Mouse (Mus musculus) limb, embryonic 13.5 days (tissue): ENCODE data around the gene Aqp11. TPM values are rescaled to one million over a fixed set of nuclear protein-coding genes. Genes with fewer than 3 reads are reported as not detected.

Experiments used
- ATAC-seq: fragments of 200-750 bp; cut with Nextera tagmentation; 2 replicates; pipeline ENCODE4 v1.8.0; 2017; ENCODE audit warnings: low read depth, moderate number of reproducible peaks, moderate TSS enrichment; ENCODE audit not compliant: low FRiP score
- H3K27ac ChIP-seq: fragments of 300-500 bp; sonication (generic); 2 replicates; pipeline ENCODE4 v1.5.1; 2015; ENCODE audit warnings: inconsistent platforms, mild to moderate bottlenecking, moderate library complexity
- H3K27me3 ChIP-seq: fragments of 300-500 bp; sonication (generic); 2 replicates; pipeline ENCODE4 v1.6.1; 2015; ENCODE audit warnings: mild to moderate bottlenecking, inconsistent platforms
- H3K36me3 ChIP-seq: fragments of 300-500 bp; sonication (generic); 2 replicates; pipeline ENCODE4 v1.6.1; 2015; ENCODE audit warnings: inconsistent platforms, mild to moderate bottlenecking, moderate library complexity
- H3K4me1 ChIP-seq: fragments of 300-500 bp; sonication (generic); 2 replicates; pipeline ENCODE4 v1.6.1; 2015; ENCODE audit warnings: inconsistent platforms
- H3K4me2 ChIP-seq: fragments of 300-500 bp; sonication (generic); replicated peaks from 2 replicates; pipeline ENCODE4 v1.6.1; 2015; ENCODE audit warnings: inconsistent platforms, mild to moderate bottlenecking, moderate library complexity
- H3K4me3 ChIP-seq: fragments of 300-500 bp; sonication (generic); 2 replicates; pipeline ENCODE4 v1.5.1; 2015; ENCODE audit warnings: moderate library complexity, mild to moderate bottlenecking, inconsistent platforms
- H3K9ac ChIP-seq: fragments of 300-500 bp; sonication (generic); 2 replicates; pipeline ENCODE4 v1.6.1; 2015; ENCODE audit warnings: mild to moderate bottlenecking, inconsistent platforms
- H3K9me3 ChIP-seq: fragments of 300-500 bp; sonication (generic); 2 replicates; pipeline ENCODE4 v1.6.1; 2016; ENCODE audit warnings: inconsistent platforms
- WGBS: fragments of 180-500 bp; shearing (Covaris S2); methylation state at CpG from one replicate; pipeline ENCODE4 v1.1.7; 2015; 5-methylcytosine and 5-hydroxymethylcytosine counted together
- polyA plus RNA-seq: library from polyadenylated mRNA; unstranded; fragments of >200 nt; fragmentation: Nextera tagmentation; extraction: Ambion mirVana; gene quantifications from 2 replicates; pipeline ENCODE4 v1.2.1, GENCODE M21; 2015

The Aqp11 gene
- polyA plus RNA-seq, 1 experiment from 2014 or later, result 3.8 TPM

GRCm38 (mm10) chr7:97765963-97766347 lies 27.9 kb upstream of the Aqp11 start:
- Histone ChIP-seq H3K27me3 (no peaks in the 10 kb centered on the region), H3K9me3 (no peaks in the 10 kb centered on the region), H3K4me3 (no peak overlapping the region), H3K27ac (no peak overlapping the region), H3K9ac (no peak overlapping the region), H3K36me3 (no peaks in the 10 kb centered on the region), H3K4me2 (no peak overlapping the region), H3K4me1 (0 out of 2 replicates have a peak, but pooled peaks cover 3% of the 10 kb centered on the region)
- 74% methylated on average over 5 of the region's 5 CpGs for WGBS
- no peak for ATAC-seq

GRCm38 (mm10) chr7:97765181-97765962 lies 27.3 kb upstream of the Aqp11 start:
- no peak overlapping the region for H3K4me3 ChIP-seq
- ATAC-seq, result no peak
- H3K9me3 ChIP-seq, result no peaks in the 10 kb centered on the region
- no peak overlapping the region for H3K4me2 ChIP-seq
- H3K4me1 ChIP-seq, result 0 out of 2 replicates have a peak, but pooled peaks cover 3% of the 10 kb centered on the region
- H3K9ac ChIP-seq, result no peak overlapping the region
- H3K36me3 ChIP-seq, result no peaks in the 10 kb centered on the region
- no peak overlapping the region for H3K27ac ChIP-seq
- no peaks in the 10 kb centered on the region for H3K27me3 ChIP-seq
- 87% methylated on average over 21 of the region's 21 CpGs for WGBS

DNA sequence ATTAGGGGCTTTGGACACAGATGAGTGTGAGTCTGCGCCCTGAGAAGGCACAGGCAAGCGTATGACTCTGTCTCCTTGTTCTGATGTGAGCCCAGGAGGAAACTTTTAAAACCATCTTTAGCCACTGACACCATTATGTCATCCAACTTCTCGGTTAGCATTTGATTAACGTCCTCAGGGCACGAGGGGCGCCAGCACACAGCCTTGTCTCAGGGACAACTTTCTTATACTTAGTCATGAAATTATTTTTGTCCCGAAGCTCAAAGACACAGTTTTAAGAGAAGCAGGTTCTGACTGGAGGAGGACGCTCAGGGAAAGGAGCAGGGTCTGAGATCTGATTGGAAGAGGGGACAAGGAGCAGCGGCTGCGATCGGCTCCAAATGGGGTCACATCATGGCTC lies 26.5 kb upstream of the Aqp11 start:
- no peaks in the 10 kb centered on the region for H3K9me3 ChIP-seq
- 76% methylated on average over 11 of the region's 11 CpGs for WGBS
- H3K27me3 ChIP-seq, result no peaks in the 10 kb centered on the region
- no peak overlapping the region for H3K27ac ChIP-seq
- H3K9ac ChIP-seq, result no peak overlapping the region
- no peak overlapping the region for H3K4me2 ChIP-seq
- no peak overlapping the region for H3K4me3 ChIP-seq
- ATAC-seq, result no peak
- H3K36me3 ChIP-seq, result no peaks in the 10 kb centered on the region
- H3K4me1 ChIP-seq, result 0 out of 2 replicates have a peak, but pooled peaks cover 3% of the 10 kb centered on the region

DNA sequence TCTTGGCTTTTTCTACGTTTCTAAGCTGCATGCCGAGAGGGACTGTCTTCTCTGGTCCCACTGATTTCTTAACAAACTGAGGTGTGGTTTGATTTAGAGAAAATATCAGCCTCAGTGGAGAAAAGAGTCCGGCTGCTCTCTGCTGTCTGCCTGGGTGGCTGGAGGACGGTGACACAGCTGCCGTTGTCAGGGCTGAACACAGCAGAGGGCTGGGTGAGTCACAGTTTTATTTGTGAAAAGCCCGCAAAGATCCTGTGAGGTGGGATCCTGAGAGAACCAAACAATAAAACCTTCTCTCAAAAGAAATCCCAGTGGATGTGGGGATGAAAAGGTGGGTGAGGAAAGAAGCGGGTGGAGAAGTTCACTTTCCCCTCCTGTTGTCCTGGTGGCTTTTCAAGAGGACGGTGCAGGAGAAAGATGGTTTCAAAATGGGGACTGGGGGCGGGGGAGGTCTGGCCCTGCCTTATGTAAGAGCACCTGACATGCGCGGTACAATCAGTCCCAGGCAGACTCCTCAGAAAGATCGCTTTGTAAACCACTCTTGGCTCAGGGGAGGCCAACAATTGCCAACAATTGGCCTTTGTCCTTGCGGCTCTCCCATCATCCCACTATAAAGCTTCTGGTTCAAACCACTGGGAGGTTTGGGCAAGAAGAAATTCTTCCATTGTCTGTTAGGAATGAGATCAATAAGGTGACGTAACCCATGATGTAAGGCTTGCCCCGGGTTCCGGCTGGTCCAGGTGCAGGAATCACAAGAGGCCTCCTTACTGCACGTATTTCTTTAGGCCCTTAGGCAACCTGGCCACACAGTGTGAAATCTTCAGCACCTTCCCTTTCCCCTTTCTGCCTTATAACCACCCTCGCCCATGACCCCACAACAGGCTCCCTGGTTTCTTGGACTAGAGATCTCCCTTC lies 19.1 kb upstream of the Aqp11 start:
- no peaks in the 10 kb centered on the region for H3K36me3 ChIP-seq
- H3K4me2 ChIP-seq, result no peak overlapping the region
- no peak overlapping the region for H3K27ac ChIP-seq
- H3K9ac ChIP-seq, result no peak overlapping the region
- H3K9me3 ChIP-seq, result no peaks in the 10 kb centered on the region
- H3K4me3 ChIP-seq, result no peak overlapping the region
- 0 out of 2 replicates have a peak, but pooled peaks cover 3% of the 10 kb centered on the region for H3K4me1 ChIP-seq
- WGBS, result 67% methylated on average over 18 of the region's 18 CpGs
- no peaks in the 10 kb centered on the region for H3K27me3 ChIP-seq
- ATAC-seq, result no peak

- H3K4me2 ChIP-seq, result peak overlapping the region; percentile 31
- no peak overlapping the region; the same call in 1 of the 2 replicates for H3K27ac ChIP-seq
- no peaks in the 10 kb centered on the region for H3K9me3 ChIP-seq
- H3K9ac ChIP-seq, result no peak overlapping the region
- 0 out of 2 replicates have a peak, but pooled peaks cover 3% of the 10 kb centered on the region for H3K4me1 ChIP-seq
- H3K27me3 ChIP-seq, result no peaks in the 10 kb centered on the region
- H3K4me3 ChIP-seq, result no peak overlapping the region
- WGBS, result 42% methylated on average over 19 of the region's 19 CpGs
- H3K36me3 ChIP-seq, result no peaks in the 10 kb centered on the region
- ATAC-seq, result no peak
Measured at GRCm38 (mm10) chr7:97749207-97750190, 11.4 kb upstream of the Aqp11 start.

DNA sequence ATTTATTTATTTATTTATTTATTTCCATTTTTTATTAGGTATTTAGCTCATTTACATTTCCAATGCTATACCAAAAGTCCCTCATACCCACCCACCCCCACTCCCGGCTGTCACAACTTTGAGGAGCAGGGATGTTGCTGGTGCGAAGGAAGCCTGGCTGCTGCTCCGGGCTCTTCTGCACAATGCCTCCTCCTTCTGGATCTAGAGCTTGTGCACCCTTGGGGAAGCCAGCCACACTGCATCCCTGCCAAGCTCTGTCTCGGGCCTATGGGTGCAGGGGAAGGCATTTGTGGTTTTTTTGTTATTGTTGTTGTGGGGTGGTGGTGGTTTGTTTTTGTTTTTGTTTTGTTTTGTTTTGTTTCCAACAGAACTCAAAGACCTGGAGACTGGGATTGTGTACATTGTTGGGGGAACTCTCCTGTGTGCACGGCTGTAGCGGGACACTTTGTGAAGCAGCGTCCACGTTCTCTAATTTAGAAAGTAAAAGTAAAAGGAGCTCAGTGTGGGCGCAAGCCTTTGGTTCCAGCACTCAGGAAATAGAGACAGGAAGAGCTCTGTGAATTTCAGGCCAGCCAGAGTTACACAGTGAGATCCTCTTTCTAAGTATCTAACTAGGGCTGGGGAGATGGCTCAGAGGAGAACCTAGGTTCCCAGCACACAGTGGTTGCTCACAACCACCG lies 10.6 kb upstream of the Aqp11 start:
- Histone ChIP-seq H3K27ac (no peak overlapping the region; the same call in 1 of the 2 replicates), H3K4me2 (peak overlapping the region; percentile 49), H3K9ac (no peak overlapping the region), H3K4me3 (no peak overlapping the region), H3K36me3 (no peaks in the 10 kb centered on the region), H3K9me3 (no peaks in the 10 kb centered on the region), H3K27me3 (no peaks in the 10 kb centered on the region), H3K4me1 (0 out of 2 replicates have a peak, but pooled peaks cover 3% of the 10 kb centered on the region)
- no peak; the same call in 1 of the 2 replicates for ATAC-seq
- WGBS, result 63% methylated on average over 10 of the region's 10 CpGs

- H3K27me3 ChIP-seq, result no peaks in the 10 kb centered on the region
- no peak overlapping the region for H3K9ac ChIP-seq
- no peaks in the 10 kb centered on the region for H3K9me3 ChIP-seq
- H3K4me2 ChIP-seq, result peak overlapping the region; percentile 49
- no peak overlapping the region for H3K27ac ChIP-seq
- no peaks in the 10 kb centered on the region for H3K36me3 ChIP-seq
- H3K4me1 ChIP-seq, result 0 out of 2 replicates have a peak, but pooled peaks cover 3% of the 10 kb centered on the region
- 26% methylated on average over 28 of the region's 28 CpGs for WGBS
- peak; percentile 80 for ATAC-seq
- H3K4me3 ChIP-seq, result no peak overlapping the region
Measured at GRCm38 (mm10) chr7:97747787-97748497, 9.9 kb upstream of the Aqp11 start.

DNA sequence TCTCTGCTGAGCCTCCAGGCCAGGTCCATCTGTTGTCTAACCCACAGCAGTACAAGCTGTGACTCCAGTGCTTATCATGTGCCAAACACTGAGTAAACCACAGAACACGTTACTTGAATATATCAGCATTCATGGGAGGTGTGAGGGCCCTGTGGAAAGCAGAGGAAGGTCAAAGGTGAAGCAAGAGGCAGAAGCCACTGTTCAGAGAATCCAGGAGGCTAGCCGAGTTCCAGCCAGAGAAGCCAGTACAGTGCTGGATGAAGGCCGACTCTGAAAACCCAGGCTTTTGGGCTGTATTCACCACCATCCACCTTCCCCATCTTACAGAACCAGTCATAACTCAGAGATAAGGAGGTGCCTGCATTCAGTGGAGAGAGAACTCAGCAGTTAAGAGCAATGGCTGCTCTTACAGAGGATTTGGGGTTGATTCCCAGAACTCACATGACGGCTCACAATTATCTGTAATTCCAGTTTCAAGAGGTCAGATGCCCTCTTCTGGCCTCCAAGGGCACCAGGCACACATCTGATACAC lies 9.2 kb upstream of the Aqp11 start:
- no peak for ATAC-seq
- Histone ChIP-seq H3K27me3 (no peaks in the 10 kb centered on the region), H3K9ac (no peak overlapping the region), H3K9me3 (no peaks in the 10 kb centered on the region), H3K4me1 (0 out of 2 replicates have a peak, but pooled peaks cover 3% of the 10 kb centered on the region), H3K27ac (no peak overlapping the region), H3K4me3 (no peak overlapping the region), H3K4me2 (no peak overlapping the region), H3K36me3 (no peaks in the 10 kb centered on the region)
- WGBS, result 77% methylated on average over 4 of the region's 4 CpGs

DNA sequence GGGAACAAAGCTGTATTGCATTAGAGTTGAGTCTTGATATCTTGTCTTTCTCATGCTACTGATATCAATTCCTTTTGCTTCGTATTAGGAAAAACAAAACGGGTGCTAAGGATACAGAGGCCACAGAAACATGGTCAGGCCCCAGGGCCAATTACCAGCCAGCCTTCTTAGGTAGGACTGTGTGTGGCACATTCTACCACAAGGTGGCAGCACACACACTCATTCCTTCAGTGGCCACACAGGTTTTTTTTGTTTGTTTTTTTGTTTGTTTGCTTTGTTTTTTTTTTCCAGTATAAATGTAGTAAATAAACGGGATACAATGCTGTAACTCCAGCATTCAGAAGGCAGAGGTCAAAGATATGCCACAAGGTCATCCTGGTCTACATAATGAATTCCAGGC lies 7.2 kb upstream of the Aqp11 start:
- no peaks in the 10 kb centered on the region for H3K9me3 ChIP-seq
- H3K27me3 ChIP-seq, result no peaks in the 10 kb centered on the region
- H3K36me3 ChIP-seq, result no peaks in the 10 kb centered on the region
- 15% methylated on average over 3 of the region's 3 CpGs for WGBS
- no peak for ATAC-seq
- H3K4me3 ChIP-seq, result no peak overlapping the region
- H3K4me2 ChIP-seq, result no peak overlapping the region
- H3K27ac ChIP-seq, result no peak overlapping the region
- H3K9ac ChIP-seq, result no peak overlapping the region
- 0 out of 2 replicates have a peak, but pooled peaks cover 3% of the 10 kb centered on the region for H3K4me1 ChIP-seq

- H3K4me3 ChIP-seq, result no peak overlapping the region
- H3K4me2 ChIP-seq, result no peak overlapping the region
- peaks cover 8% of the 10 kb centered on the region for H3K4me1 ChIP-seq
- WGBS, result 65% methylated on average over 1 of the region's 1 CpGs
- ATAC-seq, result no peak
- H3K27ac ChIP-seq, result no peak overlapping the region
- no peaks in the 10 kb centered on the region for H3K36me3 ChIP-seq
- no peaks in the 10 kb centered on the region for H3K9me3 ChIP-seq
- H3K27me3 ChIP-seq, result peaks cover 5% of the 10 kb centered on the region; the same call in 1 of the 2 replicates
- H3K9ac ChIP-seq, result no peak overlapping the region
Measured at GRCm38 (mm10) chr7:97741756-97742291, 3.7 kb upstream of the Aqp11 start.
